Mouse (Mus musculus) liver, adult (tissue): ENCODE data around the gene Tulp4.

ENCODE experiments used
- GATA4 ChIP-seq: IDR thresholded peaks from 2 replicates; pipeline ENCODE4 v1.6.1; 2014; ENCODE audit warnings: mild to moderate bottlenecking, low read length; ENCODE audit not compliant: insufficient replicate concordance

The Tulp4 gene

GRCm38 (mm10) chr17:6162761-6163160 is 56.5 kb downstream of the Tulp4 start:
- TF ChIP-seq GATA4 = no peak

- no peak for TF ChIP-seq GATA4
Measured at GRCm38 (mm10) chr17:6164911-6165310, 58.7 kb downstream of the Tulp4 start.

- TF ChIP-seq GATA4 = no peak
Measured at GRCm38 (mm10) chr17:6172440-6172839, 66.2 kb downstream of the Tulp4 start.

GRCm38 (mm10) chr17:6172926-6173690 is 66.9 kb downstream of the Tulp4 start:
- TF ChIP-seq GATA4 = peak; percentile 90; the same call in 1 of the 2 replicates

- no peak for TF ChIP-seq GATA4
Measured at GRCm38 (mm10) chr17:6174574-6174973, 68.3 kb downstream of the Tulp4 start.

GRCm38 (mm10) chr17:6178564-6179267 is 72.5 kb downstream of the Tulp4 start:
- no peak for TF ChIP-seq GATA4

GRCm38 (mm10) chr17:6179389-6179788 is 73.2 kb downstream of the Tulp4 start:
- no peak for TF ChIP-seq GATA4

- TF ChIP-seq GATA4 = no peak
Measured at GRCm38 (mm10) chr17:6180421-6180820, 74.2 kb downstream of the Tulp4 start.

- no peak for TF ChIP-seq GATA4
Measured at GRCm38 (mm10) chr17:6182715-6183114, 76.5 kb downstream of the Tulp4 start.

GRCm38 (mm10) chr17:6186651-6187050 is 80.4 kb downstream of the Tulp4 start:
- no peak for TF ChIP-seq GATA4

GRCm38 (mm10) chr17:6187183-6187582 is 80.9 kb downstream of the Tulp4 start:
- TF ChIP-seq GATA4 = no peak

- no peak for TF ChIP-seq GATA4
Measured at GRCm38 (mm10) chr17:6189207-6189606, 83.0 kb downstream of the Tulp4 start.

GRCm38 (mm10) chr17:6192275-6192674 is 86.0 kb downstream of the Tulp4 start:
- no peak for TF ChIP-seq GATA4

GRCm38 (mm10) chr17:6195390-6195789 is 89.2 kb downstream of the Tulp4 start:
- no peak for TF ChIP-seq GATA4

- TF ChIP-seq GATA4 = no peak
Measured at GRCm38 (mm10) chr17:6197491-6197890, 91.3 kb downstream of the Tulp4 start.

- no peak for TF ChIP-seq GATA4
Measured at GRCm38 (mm10) chr17:6198670-6199069, 92.4 kb downstream of the Tulp4 start.
